Mouse (Mus musculus) MEL (cell line): ENCODE data around the gene Chd2. TPM values are rescaled to one million over a fixed set of nuclear protein-coding genes. Genes with fewer than 3 reads are reported as not detected.

ENCODE experiments used
- polyA plus RNA-seq, 2 experiments: library from polyadenylated mRNA; stranded (reverse) in 1 of 2; unstranded in 1 of 2; fragments of >175 nt in 1 of 2; fragments of >200 nt in 1 of 2; gene quantifications; 2 replicates each; pipeline versions ENCODE4 v1.2.1 to v1.2.4; 2012; ENCODE audit warnings: low replicate concordance in 2 of 2, low read depth in 1 of 2; ENCODE audit not compliant: insufficient read length in 2 of 2, insufficient read depth in 1 of 2, missing spikeins in 1 of 2
- total RNA-seq: library from RNA; depleted of rRNA; stranded (reverse); fragments of 300-350 nt; gene quantifications from 2 replicates; pipeline ENCODE4 v1.2.3, GENCODE M21; 2012; rRNA removed

The Chd2 gene
- total and polyA plus RNA-seq, 3 experiments = 9.9 to 275 (median 21.4) TPM

Other genes starting within 250 kb of the Chd2 start
- not detected in 2 replicates for gene Rgma, start 166.3 kb downstream of the Chd2 start, total RNA-seq
- not detected for gene Rgma, start 166.3 kb downstream of the Chd2 start, polyA plus RNA-seq
- 0.88 and 1.7 TPM in 2 replicates for gene Fam174b, start 198.5 kb upstream of the Chd2 start, total RNA-seq
- gene Fam174b, start 198.5 kb upstream of the Chd2 start, polyA plus RNA-seq = 1 to 10 TPM in 1 of 2 experiments, not detected in 1; 1.4 TPM